Mouse (Mus musculus): Measurements from ENCODE around the gene Gm5800. TPM values are rescaled to one million over a fixed set of nuclear protein-coding genes. Genes with fewer than 3 reads are reported as not detected.
"Not testable (repeated sequence)": the region's sequence is repeated elsewhere in the genome, so short reads cannot be mapped to it uniquely, and the experiment has no call there.

The Gm5800 gene
- polyA plus RNA-seq (2012; rRNA removed), result not detected in 2 replicates

GRCm38 (mm10) chr14:51717083-51717482, at the start of gene Gm5800:
TSS of gene Gm5800 (minus strand) at chr14:51717183.
- DNase-seq (ENCODE audit: low read depth, low spot score), result no peak
- 53% methylated on average over 1 of the region's 1 CpGs for WGBS

GRCm38 (mm10) chr14:51755944-51756343, 39.0 kb upstream of the Gm5800 start:
- no peak for DNase-seq (ENCODE audit: low read depth, low spot score)
- WGBS, result 74% methylated on average over 2 of the region's 2 CpGs

GRCm38 (mm10) chr14:51740347-51741170, 23.6 kb upstream of the Gm5800 start:
- 1% methylated on average over 42 of the region's 42 CpGs for WGBS
- DNase-seq (ENCODE audit: low read depth, low spot score), result no peak

GRCm38 (mm10) chr14:51739150-51739993, 22.4 kb upstream of the Gm5800 start:
- 4% methylated on average over 24 of the region's 24 CpGs for WGBS

GRCm38 (mm10) chr14:51738411-51739149, 21.6 kb upstream of the Gm5800 start:
- WGBS, result 4% methylated on average over 29 of the region's 29 CpGs
- DNase-seq (ENCODE audit: low read depth, low spot score), result no peak

More at GRCm38 (mm10) chr14:51739150-51739993, 22.4 kb upstream of the Gm5800 start:
- DNase-seq (ENCODE audit: low read depth, low spot score), result no peak

GRCm38 (mm10) chr14:51737967-51738366, 21.0 kb upstream of the Gm5800 start:
- DNase-seq (ENCODE audit: low read depth, low spot score), result no peak
- WGBS, result 26% methylated on average over 12 of the region's 12 CpGs

- WGBS, result 89% methylated on average over 1 of the region's 2 CpGs
- DNase-seq (ENCODE audit: low read depth, low spot score), result not testable (repeated sequence)
Measured at GRCm38 (mm10) chr14:51695368-51695767, 21.6 kb downstream of the Gm5800 start, which contains the start of gene Gm17079. TSS of gene Gm17079 (minus strand) at chr14:51695468.

GRCm38 (mm10) chr14:51677269-51677668, 39.7 kb downstream of the Gm5800 start:
- no peak for DNase-seq (ENCODE audit: low read depth, low spot score)
- 86% methylated on average over 5 of the region's 5 CpGs for WGBS

Other genes starting within 250 kb of the Gm5800 start
- gene Gm5622, start 164.4 kb downstream of the Gm5800 start, polyA plus RNA-seq (2012; rRNA removed), result not detected in 2 replicates
- not detected in 2 replicates for gene Gm17175, start 143.1 kb downstream of the Gm5800 start, polyA plus RNA-seq (2012; rRNA removed)
- gene Gm17174, start 125.0 kb downstream of the Gm5800 start, polyA plus RNA-seq (2012; rRNA removed), result not detected in 2 replicates
- not detected in 2 replicates for gene Gm17078, start 105.9 kb downstream of the Gm5800 start, polyA plus RNA-seq (2012; rRNA removed)
- not detected in 2 replicates for gene Gm4181, start 81.5 kb downstream of the Gm5800 start, polyA plus RNA-seq (2012; rRNA removed)
- not detected in 2 replicates for gene Gm17079, start 21.7 kb downstream of the Gm5800 start, polyA plus RNA-seq (2012; rRNA removed)
- 726 and 776 TPM in 2 replicates for gene Ang4, start 56.4 kb upstream of the Gm5800 start, polyA plus RNA-seq (2012; rRNA removed)
- not detected in 2 replicates for gene AY358078, start 82.9 kb upstream of the Gm5800 start, polyA plus RNA-seq (2012; rRNA removed)
- gene Ear6, start 136.5 kb upstream of the Gm5800 start, polyA plus RNA-seq (2012; rRNA removed), result not detected in 2 replicates
- 32.7 and 42.6 TPM in 2 replicates for gene Mettl17, start 167.7 kb upstream of the Gm5800 start, polyA plus RNA-seq (2012; rRNA removed)
- gene Slc39a2, start 175.7 kb upstream of the Gm5800 start, polyA plus RNA-seq (2012; rRNA removed), result 0.62 and 0.69 TPM in 2 replicates
- gene Ndrg2, start 197.0 kb upstream of the Gm5800 start, polyA plus RNA-seq (2012; rRNA removed), result 32.4 and 33.6 TPM in 2 replicates
- not detected in 2 replicates for gene Tppp2, start 201.2 kb upstream of the Gm5800 start, polyA plus RNA-seq (2012; rRNA removed)
- not detected in 2 replicates for gene Rnase13, start 205.6 kb upstream of the Gm5800 start, polyA plus RNA-seq (2012; rRNA removed)